Mouse (Mus musculus) E14TG2a.4 (cell line): Measurements from ENCODE around the gene Gcn1l1.

Experiments used
- CTCF ChIP-seq: conservative IDR thresholded peaks from 2 replicates; pipeline ENCODE4 v1.5.1; 2014; ENCODE audit warnings: low read length
- NANOG ChIP-seq: IDR thresholded peaks from 2 replicates; pipeline ENCODE4 v1.6.1; 2014; ENCODE audit warnings: borderline replicate concordance, low read length, mixed read lengths
- POU5F1 ChIP-seq: IDR thresholded peaks from 2 replicates; pipeline ENCODE4 v1.6.1; 2014; ENCODE audit warnings: low read length, borderline replicate concordance

DNA sequence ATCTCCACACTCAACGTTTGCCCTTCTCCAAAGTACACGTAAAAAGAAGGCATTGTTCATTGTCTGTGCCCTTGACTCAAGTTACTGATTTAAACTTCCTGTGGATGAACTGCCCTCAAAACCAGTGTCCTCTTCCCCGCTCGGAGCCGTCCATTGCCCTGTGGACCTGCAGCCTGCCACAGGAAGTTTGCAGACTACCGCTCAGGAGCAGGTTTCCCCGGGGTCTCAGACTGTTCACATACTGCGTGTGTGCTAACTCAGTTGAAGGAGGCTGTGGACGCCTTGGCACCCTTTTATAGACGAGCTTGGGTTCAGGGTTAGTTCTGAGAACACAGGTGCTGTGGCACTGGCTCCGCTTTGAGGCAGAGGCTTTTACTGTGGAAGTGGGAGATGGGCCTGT, 4.3 kb downstream of the Gcn1l1 start:
- no peak for TF ChIP-seq CTCF
- TF ChIP-seq POU5F1 = no peak
- no peak for TF ChIP-seq NANOG
